Mouse (Mus musculus) heart, embryonic 14.5 days (tissue): ENCODE measurements around the gene Nwd2. TPM values are rescaled to one million over a fixed set of nuclear protein-coding genes. Genes with fewer than 3 reads are reported as not detected.

Experiments used
- ATAC-seq: fragments of 200-750 bp; cut with Nextera tagmentation; 2 replicates; pipeline ENCODE4 v1.8.0; 2017; ENCODE audit warnings: low read depth, moderate TSS enrichment; ENCODE audit not compliant: insufficient number of reproducible peaks, insufficient read depth, low FRiP score
- H3K27ac ChIP-seq, 2 experiments: fragments of 200-500 bp in 1 of 2; fragments of 300-500 bp in 1 of 2; sonication (generic) in 1 of 2; replicated peaks in 1 of 2; 2 replicates each; pipeline ENCODE4 v1.5.1; 2012 to 2014; ENCODE audit warnings: low read depth in 2 of 2, low read length in 2 of 2, control low read depth in 1 of 2, mild to moderate bottlenecking in 1 of 2, mixed read lengths in 1 of 2; ENCODE audit not compliant: control insufficient read depth in 1 of 2, insufficient read depth in 1 of 2
- H3K27me3 ChIP-seq: fragments of 300-500 bp; sonication (generic); 2 replicates; pipeline ENCODE4 v1.6.1; 2014; ENCODE audit warnings: mild to moderate bottlenecking, low read length, control low read depth; ENCODE audit not compliant: control insufficient read depth, insufficient read depth
- H3K36me3 ChIP-seq: fragments of 300-500 bp; sonication (generic); 2 replicates; pipeline ENCODE4 v1.6.1; 2014; ENCODE audit warnings: mild to moderate bottlenecking, control low read depth, low read length, mixed read lengths; ENCODE audit not compliant: control insufficient read depth, insufficient read depth
- H3K4me1 ChIP-seq, 2 experiments: fragments of 200-500 bp in 1 of 2; fragments of 300-500 bp in 1 of 2; sonication (generic) in 1 of 2; 2 replicates each; pipeline ENCODE4 v1.6.1; 2012 to 2014; ENCODE audit warnings: low read length in 2 of 2, control low read depth in 1 of 2, mixed read lengths in 1 of 2; ENCODE audit not compliant: control insufficient read depth in 2 of 2, insufficient read depth in 2 of 2
- H3K4me2 ChIP-seq: fragments of 300-500 bp; sonication (generic); 2 replicates; pipeline ENCODE4 v1.6.1; 2014; ENCODE audit warnings: mild to moderate bottlenecking, low read length
- H3K4me3 ChIP-seq, 2 experiments: fragments of 200-500 bp in 1 of 2; fragments of 300-500 bp in 1 of 2; sonication (generic) in 1 of 2; 2 replicates each; pipeline ENCODE4 v1.5.1; 2012 to 2014; ENCODE audit warnings: low read length in 2 of 2, mild to moderate bottlenecking in 2 of 2, control low read depth in 1 of 2, low read depth in 1 of 2, moderate library complexity in 1 of 2; ENCODE audit not compliant: control insufficient read depth in 1 of 2, insufficient read depth in 1 of 2
- H3K9ac ChIP-seq: fragments of 300-500 bp; sonication (generic); 2 replicates; pipeline ENCODE4 v1.6.1; 2014; ENCODE audit warnings: mild to moderate bottlenecking, low read length
- H3K9me3 ChIP-seq: fragments of 300-500 bp; sonication (generic); 2 replicates; pipeline ENCODE4 v1.6.1; 2016; ENCODE audit warnings: low read length, control low read depth; ENCODE audit not compliant: control insufficient read depth
- WGBS: fragments of 180-500 bp; shearing (Covaris S2); extraction: QIAGEN DNeasy Blood & Tissue Kit; methylation state at CpG from one replicate; pipeline ENCODE4 v1.1.7; 2014; 5-methylcytosine and 5-hydroxymethylcytosine counted together
- polyA plus RNA-seq: library from polyadenylated mRNA; unstranded; fragments of >200 nt; fragmentation: Nextera tagmentation; extraction: Ambion mirVana; gene quantifications from 2 replicates; pipeline ENCODE4 v1.2.1, GENCODE M21; 2014

Nwd2 gene
- polyA plus RNA-seq, 1 experiment from 2014 or later: 0.20 TPM

DNA sequence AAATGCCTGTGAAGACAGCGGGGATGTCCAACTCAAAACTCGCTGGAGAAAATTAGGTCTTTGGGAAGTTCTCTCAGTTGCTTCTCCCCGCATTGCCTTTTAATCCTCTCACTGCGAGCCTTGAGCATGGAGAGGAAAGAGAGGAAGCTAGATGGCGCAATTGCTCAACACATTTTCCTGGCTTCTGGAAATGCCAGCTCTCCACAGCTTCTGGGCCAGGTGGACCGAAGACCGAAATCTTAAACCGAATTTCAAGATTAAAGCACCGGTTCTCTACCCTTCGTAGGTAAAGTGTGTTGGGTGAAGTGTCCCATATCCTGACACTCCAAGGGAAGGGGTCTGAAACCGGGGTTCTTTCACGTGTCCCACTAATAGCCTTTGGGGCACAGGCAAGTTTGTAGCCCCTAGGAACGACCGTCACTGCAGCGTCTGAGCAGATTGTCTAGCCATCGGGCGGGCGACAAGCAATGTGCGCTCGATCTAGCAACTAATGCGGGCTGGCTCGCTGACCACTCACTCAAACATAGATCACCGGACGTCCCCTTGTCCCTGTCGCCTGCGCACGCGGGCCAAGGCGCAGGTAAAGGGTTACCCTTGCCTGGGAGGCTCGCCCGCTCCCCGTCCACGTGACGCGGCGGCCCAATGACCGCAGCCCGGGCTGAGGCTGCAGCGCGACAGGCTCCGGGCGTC lies 163.1 kb downstream of the Nwd2 start, which contains the start of gene 0610040J01Rik:
Gene 0610040J01Rik (plus strand): TSS at position 545 of the 690 bp plus-strand sequence.
- peak; percentile 61 for ATAC-seq
- no peak within 1 kb of the TSS for H3K27ac ChIP-seq

GRCm38 (mm10) chr5:63812509-63812865 lies 163.6 kb downstream of the Nwd2 start:
- ATAC-seq: no peak
- Histone ChIP-seq H3K4me2 (peak overlapping the region; percentile 98), H3K27ac (no peak overlapping the region), H3K4me3 (peak overlapping the region; percentile 46 to 59), H3K36me3 (no peaks in the 10 kb centered on the region), H3K9ac (peak overlapping the region; percentile 62), H3K9me3 (peaks cover 4% of the 10 kb centered on the region; the same call in 1 of the 2 replicates), H3K4me1 (peaks cover 3 to 10% of the 10 kb centered on the region in 2 experiments; a peak in 3 of 4 replicates), H3K27me3 (peaks cover 28% of the 10 kb centered on the region)
- WGBS: 2% methylated on average over 26 of the region's 26 CpGs

More for the DNA sequence above, 163.1 kb downstream of the Nwd2 start, which contains the start of gene 0610040J01Rik:
- Histone ChIP-seq H3K4me1 (peaks cover 0 to 5% of the 10 kb centered on the region in 2 experiments; a peak in 1 of 4 replicates), H3K9me3 (peaks cover 5% of the 10 kb centered on the region), H3K36me3 (no peaks in the 10 kb centered on the region), H3K9ac (peak within 1 kb of the TSS; percentile 62), H3K4me3 (peak within 1 kb of the TSS; percentile 46 to 59), H3K4me2 (peak within 1 kb of the TSS; percentile 98), H3K27me3 (peaks cover 28% of the 10 kb centered on the region)
- 3% methylated on average over 42 of the region's 42 CpGs for WGBS

DNA sequence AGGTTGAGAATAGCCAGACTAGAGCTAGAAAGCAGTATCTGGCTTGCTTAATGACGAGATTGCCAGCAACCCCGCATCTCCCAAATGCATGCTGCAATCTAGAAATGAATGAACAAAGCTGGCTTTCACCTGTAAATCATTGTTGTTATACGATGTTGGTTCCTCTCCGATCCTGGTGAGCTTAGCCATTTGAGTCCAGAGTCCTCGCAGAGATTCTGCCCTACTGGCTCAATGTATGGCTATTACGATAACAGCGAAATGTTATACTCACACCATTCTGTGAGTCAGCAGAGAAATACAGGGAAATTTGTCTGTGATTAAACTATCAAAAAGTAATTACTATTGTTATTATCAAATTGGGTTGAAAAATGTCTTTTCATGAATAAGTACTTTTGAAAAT lies 167.7 kb downstream of the Nwd2 start:
- no peaks in the 10 kb centered on the region for H3K36me3 ChIP-seq
- H3K4me3 ChIP-seq: no peak overlapping the region
- peaks cover 2% of the 10 kb centered on the region; the same call in 1 of the 2 replicates for H3K9me3 ChIP-seq
- no peak overlapping the region for H3K4me2 ChIP-seq
- H3K27ac ChIP-seq: no peak overlapping the region
- WGBS: 89% methylated on average over 7 of the region's 7 CpGs
- H3K9ac ChIP-seq: no peak overlapping the region
- peaks cover 28% of the 10 kb centered on the region for H3K27me3 ChIP-seq
- peaks cover 5 to 11% of the 10 kb centered on the region in 2 experiments; a peak in 3 of 4 replicates for H3K4me1 ChIP-seq
- ATAC-seq: no peak

GRCm38 (mm10) chr5:63817270-63817669 lies 168.4 kb downstream of the Nwd2 start:
- no peak overlapping the region for H3K9ac ChIP-seq
- peaks cover 8 to 15% of the 10 kb centered on the region in 2 experiments; a peak in 3 of 4 replicates for H3K4me1 ChIP-seq
- 39% methylated on average over 5 of the region's 5 CpGs for WGBS
- H3K4me3 ChIP-seq: no peak overlapping the region
- H3K36me3 ChIP-seq: no peaks in the 10 kb centered on the region
- peaks cover 23% of the 10 kb centered on the region for H3K27me3 ChIP-seq
- no peak for ATAC-seq
- no peaks in the 10 kb centered on the region for H3K9me3 ChIP-seq
- H3K27ac ChIP-seq: no peak overlapping the region
- H3K4me2 ChIP-seq: no peak overlapping the region

- Histone ChIP-seq H3K27ac (no peak overlapping the region), H3K27me3 (0 out of 2 replicates have a peak, but pooled peaks cover 7% of the 10 kb centered on the region), H3K36me3 (no peaks in the 10 kb centered on the region), H3K9ac (no peak overlapping the region), H3K4me3 (no peak overlapping the region), H3K4me1 (peaks cover 8 to 10% of the 10 kb centered on the region in 2 experiments; a peak in 3 of 4 replicates), H3K4me2 (no peak overlapping the region), H3K9me3 (no peaks in the 10 kb centered on the region)
- ATAC-seq: no peak
- WGBS: 50% methylated on average over 4 of the region's 4 CpGs
These were observed 170.1 kb downstream of the Nwd2 start for GRCm38 (mm10) chr5:63818975-63819374.

GRCm38 (mm10) chr5:63819519-63819918 lies 170.6 kb downstream of the Nwd2 start:
- Histone ChIP-seq H3K27ac (no peak overlapping the region), H3K9ac (no peak overlapping the region), H3K4me1 (peaks cover 8 to 10% of the 10 kb centered on the region in 2 experiments; a peak in 3 of 4 replicates), H3K36me3 (no peaks in the 10 kb centered on the region), H3K4me2 (no peak overlapping the region), H3K9me3 (no peaks in the 10 kb centered on the region), H3K4me3 (no peak overlapping the region), H3K27me3 (0 out of 2 replicates have a peak, but pooled peaks cover 3% of the 10 kb centered on the region)
- 80% methylated on average over 6 of the region's 6 CpGs for WGBS
- ATAC-seq: no peak

DNA sequence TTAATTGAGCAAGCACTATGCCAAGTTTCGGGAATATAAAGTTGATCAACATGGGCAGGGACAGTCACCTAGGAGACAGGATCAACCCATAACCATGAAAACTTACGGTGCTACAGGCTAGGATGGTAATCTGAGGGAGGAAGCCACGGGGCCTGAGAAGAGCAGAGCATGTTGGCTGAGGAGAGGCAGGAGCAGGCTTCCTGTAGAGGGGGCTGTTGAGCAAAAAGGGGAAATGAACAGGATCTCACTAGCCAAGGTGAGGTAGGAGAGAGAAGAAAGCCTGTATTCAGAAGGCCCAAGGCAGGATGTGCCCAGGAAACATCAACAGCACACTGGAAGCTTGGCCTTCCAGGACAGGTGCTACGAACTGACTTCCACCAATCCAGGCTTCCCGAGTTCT lies 172.3 kb downstream of the Nwd2 start:
- Histone ChIP-seq H3K4me3 (no peak overlapping the region), H3K9me3 (no peaks in the 10 kb centered on the region), H3K27ac (no peak overlapping the region), H3K27me3 (no peaks in the 10 kb centered on the region), H3K36me3 (no peaks in the 10 kb centered on the region), H3K4me2 (no peak overlapping the region), H3K9ac (no peak overlapping the region), H3K4me1 (peaks cover 8 to 10% of the 10 kb centered on the region in 2 experiments; a peak in 3 of 4 replicates)
- WGBS: 88% methylated on average over 5 of the region's 5 CpGs
- no peak for ATAC-seq
